Mouse (Mus musculus) kidney, embryonic 15.5 days (tissue): ENCODE measurements around the gene Fam161a. TPM values are rescaled to one million over a fixed set of nuclear protein-coding genes. Genes with fewer than 3 reads are reported as not detected.
"Not testable (repeated sequence)": the region's sequence is repeated elsewhere in the genome, so short reads cannot be mapped to it uniquely, and the experiment has no call there.

Experiments used
- ATAC-seq: fragments of 200-750 bp; cut with Nextera tagmentation; replicated peaks from 2 replicates; pipeline ENCODE4 v1.8.0; 2017; ENCODE audit warnings: moderate TSS enrichment; ENCODE audit not compliant: low FRiP score
- H3K27ac ChIP-seq: fragments of 300-500 bp; sonication (generic); 2 replicates; pipeline ENCODE4 v1.5.1; 2015; ENCODE audit warnings: mild to moderate bottlenecking, inconsistent platforms
- H3K27me3 ChIP-seq: fragments of 300-500 bp; sonication (generic); 2 replicates; pipeline ENCODE4 v1.6.1; 2015; ENCODE audit warnings: inconsistent platforms
- H3K36me3 ChIP-seq: fragments of 300-500 bp; sonication (generic); 2 replicates; pipeline ENCODE4 v1.6.1; 2015; ENCODE audit warnings: inconsistent platforms
- H3K4me1 ChIP-seq: fragments of 300-500 bp; sonication (generic); 2 replicates; pipeline ENCODE4 v1.6.1; 2015; ENCODE audit warnings: inconsistent platforms
- H3K4me2 ChIP-seq: fragments of 300-500 bp; sonication (generic); 2 replicates; pipeline ENCODE4 v1.6.1; 2015; ENCODE audit warnings: moderate library complexity, mild to moderate bottlenecking, inconsistent platforms
- H3K4me3 ChIP-seq: fragments of 300-500 bp; sonication (generic); replicated peaks from 2 replicates; pipeline ENCODE4 v1.5.1; 2015; ENCODE audit warnings: mild to moderate bottlenecking, inconsistent platforms
- H3K9ac ChIP-seq: fragments of 300-500 bp; sonication (generic); 2 replicates; pipeline ENCODE4 v1.6.1; 2015; ENCODE audit warnings: mild to moderate bottlenecking, inconsistent platforms
- H3K9me3 ChIP-seq: fragments of 300-500 bp; sonication (generic); replicated peaks from 2 replicates; pipeline ENCODE4 v1.6.1; 2016; ENCODE audit warnings: inconsistent platforms
- WGBS: fragments of 180-500 bp; shearing (Covaris S2); methylation state at CpG from one replicate; pipeline ENCODE4 v1.1.7; 2015; ENCODE audit warnings: mixed read lengths; 5-methylcytosine and 5-hydroxymethylcytosine counted together
- polyA plus RNA-seq: library from polyadenylated mRNA; unstranded; fragments of >200 nt; fragmentation: Nextera tagmentation; extraction: Ambion mirVana; gene quantifications from 2 replicates; pipeline ENCODE4 v1.2.1, GENCODE M21; 2015

Gene Fam161a
- polyA plus RNA-seq, 1 experiment from 2014 or later = 2.8 TPM

DNA sequence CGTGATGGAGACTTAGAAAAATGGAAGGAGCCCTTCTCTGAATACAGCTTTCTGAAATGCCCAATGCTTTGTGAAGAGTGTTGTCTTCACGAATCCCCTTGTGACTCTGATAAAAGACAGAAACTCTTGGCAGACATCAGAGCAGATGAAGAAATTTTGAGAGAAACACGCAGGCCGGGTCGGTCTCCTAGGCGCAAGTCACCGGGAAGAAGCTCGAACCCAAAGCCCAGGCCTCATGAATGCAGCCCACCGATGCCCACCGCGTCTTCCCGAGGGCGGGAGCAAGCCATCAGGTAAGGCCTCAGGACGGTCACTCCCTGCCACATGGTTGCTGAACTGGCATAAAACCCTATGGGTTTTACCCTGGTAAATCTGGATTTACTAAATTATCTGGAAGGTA, 13.5 kb downstream of the Fam161a start:
- H3K27me3 ChIP-seq = no peaks in the 10 kb centered on the region
- no peak overlapping the region for H3K27ac ChIP-seq
- H3K9ac ChIP-seq = no peak overlapping the region
- ATAC-seq = no peak
- H3K4me2 ChIP-seq = no peak overlapping the region
- no peaks in the 10 kb centered on the region for H3K36me3 ChIP-seq
- no peak overlapping the region for H3K4me3 ChIP-seq
- WGBS = 95% methylated on average over 14 of the region's 14 CpGs
- peaks cover 4% of the 10 kb centered on the region; the same call in 1 of the 2 replicates for H3K4me1 ChIP-seq
- no peaks in the 10 kb centered on the region for H3K9me3 ChIP-seq

DNA sequence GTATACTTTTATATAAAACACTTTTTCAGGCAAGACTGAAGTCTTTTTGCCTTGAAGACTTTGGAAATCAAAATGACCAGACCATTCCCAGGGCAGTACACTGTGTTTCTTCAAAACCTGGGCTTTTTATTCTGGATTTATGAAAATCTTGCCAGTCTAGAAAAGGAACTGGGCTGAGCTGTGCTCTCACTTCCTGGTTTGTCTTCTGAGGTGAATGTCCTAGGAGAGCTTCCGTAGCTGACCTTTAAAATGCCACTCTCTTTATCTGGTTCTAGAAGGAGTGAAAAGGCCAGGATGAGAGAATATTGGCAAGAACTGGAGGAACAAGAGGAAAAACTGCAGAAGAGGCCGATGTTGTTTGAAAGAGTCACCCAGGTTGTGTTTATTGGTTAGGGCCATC, 15.8 kb downstream of the Fam161a start:
- Histone ChIP-seq H3K36me3 (no peaks in the 10 kb centered on the region), H3K4me2 (no peak overlapping the region), H3K4me3 (no peak overlapping the region), H3K9me3 (no peaks in the 10 kb centered on the region), H3K27ac (no peak overlapping the region), H3K27me3 (no peaks in the 10 kb centered on the region), H3K9ac (no peak overlapping the region), H3K4me1 (peaks cover 4% of the 10 kb centered on the region; the same call in 1 of the 2 replicates)
- no peak for ATAC-seq
- 97% methylated on average over 2 of the region's 2 CpGs for WGBS

DNA sequence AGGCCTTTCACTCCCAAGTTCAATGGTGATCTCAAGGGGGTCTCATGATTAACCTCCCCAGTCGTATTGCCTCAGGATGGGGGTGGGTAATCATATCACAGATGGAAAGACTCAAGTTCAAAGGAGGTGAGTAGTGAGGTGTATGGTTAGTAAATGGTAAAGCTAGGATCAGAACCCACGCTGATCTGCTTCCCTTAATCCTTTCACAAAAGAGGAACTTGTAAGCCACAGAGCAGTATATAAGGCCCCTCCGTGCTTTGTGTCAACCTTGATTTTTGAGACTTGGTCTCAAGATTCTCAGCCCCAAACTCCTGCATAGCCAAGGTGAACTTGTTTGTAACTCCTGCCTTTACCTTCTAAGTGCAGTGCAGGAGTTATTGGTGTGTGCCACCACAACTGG, 16.8 kb downstream of the Fam161a start:
- Histone ChIP-seq H3K27me3 (no peaks in the 10 kb centered on the region), H3K9ac (no peak overlapping the region), H3K4me3 (no peak overlapping the region), H3K4me2 (no peak overlapping the region), H3K36me3 (no peaks in the 10 kb centered on the region), H3K4me1 (peaks cover 4% of the 10 kb centered on the region; the same call in 1 of the 2 replicates), H3K9me3 (no peaks in the 10 kb centered on the region), H3K27ac (no peak overlapping the region)
- ATAC-seq = no peak
- WGBS = 84% methylated on average over 3 of the region's 3 CpGs

DNA sequence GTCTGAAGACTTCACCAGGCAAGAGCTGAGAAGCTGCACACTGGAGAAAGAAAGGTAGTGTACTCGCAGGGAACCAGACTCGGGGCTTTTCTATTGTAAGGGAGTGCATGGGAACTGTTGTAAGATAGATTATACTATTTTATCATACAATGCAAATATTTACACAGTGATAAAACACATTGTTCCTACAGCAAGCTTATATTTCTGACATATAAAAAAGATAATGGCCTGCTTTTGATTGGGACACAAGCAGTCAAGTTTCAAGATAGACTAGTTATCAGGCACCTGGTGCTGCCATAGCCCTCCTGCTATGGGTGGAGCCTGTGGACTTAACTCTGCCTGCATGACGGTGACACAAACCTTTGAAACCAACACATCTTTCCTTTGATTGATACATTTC, 21.6 kb downstream of the Fam161a start:
- no peak overlapping the region for H3K4me2 ChIP-seq
- no peak overlapping the region for H3K4me3 ChIP-seq
- H3K9ac ChIP-seq = no peak overlapping the region
- no peak overlapping the region for H3K27ac ChIP-seq
- 79% methylated on average over 3 of the region's 3 CpGs for whole genome bisulfite sequencing
- H3K27me3 ChIP-seq = no peaks in the 10 kb centered on the region
- ATAC-seq = no peak
- H3K9me3 ChIP-seq = no peaks in the 10 kb centered on the region
- no peaks in the 10 kb centered on the region for H3K36me3 ChIP-seq
- H3K4me1 ChIP-seq = no peaks in the 10 kb centered on the region

DNA sequence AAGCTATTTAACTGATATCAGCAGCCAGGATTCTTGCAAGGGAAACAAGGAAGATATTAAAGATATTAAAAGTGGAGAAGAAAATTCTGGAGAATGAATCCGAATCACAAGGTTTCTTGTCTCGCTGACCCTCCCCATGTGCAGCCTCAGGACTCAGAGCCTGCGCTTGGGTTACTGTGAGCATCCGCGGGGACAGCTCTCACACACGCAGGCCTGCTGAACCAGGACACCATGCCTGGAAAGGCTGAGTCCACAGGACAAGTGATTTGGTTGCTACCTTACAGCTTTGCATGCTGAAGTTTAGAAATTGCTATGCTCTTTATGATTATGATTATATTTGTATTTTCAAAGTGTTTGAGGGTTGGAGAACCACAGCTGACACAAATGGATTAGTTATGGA, 22.1 kb downstream of the Fam161a start:
- Histone ChIP-seq H3K9me3 (no peaks in the 10 kb centered on the region), H3K36me3 (no peaks in the 10 kb centered on the region), H3K4me2 (no peak overlapping the region), H3K4me1 (no peaks in the 10 kb centered on the region), H3K9ac (no peak overlapping the region), H3K4me3 (no peak overlapping the region), H3K27ac (no peak overlapping the region), H3K27me3 (no peaks in the 10 kb centered on the region)
- ATAC-seq = no peak
- 79% methylated on average over 6 of the region's 6 CpGs for WGBS

DNA sequence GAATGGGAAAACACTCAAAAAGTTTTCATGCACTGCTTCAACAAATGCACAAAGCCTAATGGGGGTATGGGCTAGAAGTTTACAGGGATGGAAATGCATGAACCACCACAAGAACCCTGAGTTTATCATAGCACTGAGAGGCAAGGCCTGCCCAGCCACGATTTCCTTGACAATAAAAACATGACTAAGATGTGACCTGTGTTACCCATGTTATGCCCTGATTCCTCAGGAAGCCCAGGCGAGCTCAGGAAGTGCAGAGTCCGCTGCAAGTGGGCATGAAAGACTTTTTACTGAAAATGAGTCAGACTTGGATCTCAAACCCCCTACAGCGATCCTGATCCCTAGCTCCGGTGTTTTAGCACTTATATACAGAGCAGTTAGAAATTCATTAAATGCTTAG, 39.9 kb downstream of the Fam161a start:
- Histone ChIP-seq H3K4me1 (0 out of 2 replicates have a peak, but pooled peaks cover 5% of the 10 kb centered on the region), H3K27ac (no peak overlapping the region), H3K4me2 (no peak overlapping the region), H3K9ac (no peak overlapping the region), H3K4me3 (no peak overlapping the region), H3K27me3 (0 out of 2 replicates have a peak, but pooled peaks cover 6% of the 10 kb centered on the region), H3K36me3 (no peaks in the 10 kb centered on the region), H3K9me3 (no peaks in the 10 kb centered on the region)
- 36% methylated on average over 5 of the region's 5 CpGs for WGBS
- no peak for ATAC-seq

DNA sequence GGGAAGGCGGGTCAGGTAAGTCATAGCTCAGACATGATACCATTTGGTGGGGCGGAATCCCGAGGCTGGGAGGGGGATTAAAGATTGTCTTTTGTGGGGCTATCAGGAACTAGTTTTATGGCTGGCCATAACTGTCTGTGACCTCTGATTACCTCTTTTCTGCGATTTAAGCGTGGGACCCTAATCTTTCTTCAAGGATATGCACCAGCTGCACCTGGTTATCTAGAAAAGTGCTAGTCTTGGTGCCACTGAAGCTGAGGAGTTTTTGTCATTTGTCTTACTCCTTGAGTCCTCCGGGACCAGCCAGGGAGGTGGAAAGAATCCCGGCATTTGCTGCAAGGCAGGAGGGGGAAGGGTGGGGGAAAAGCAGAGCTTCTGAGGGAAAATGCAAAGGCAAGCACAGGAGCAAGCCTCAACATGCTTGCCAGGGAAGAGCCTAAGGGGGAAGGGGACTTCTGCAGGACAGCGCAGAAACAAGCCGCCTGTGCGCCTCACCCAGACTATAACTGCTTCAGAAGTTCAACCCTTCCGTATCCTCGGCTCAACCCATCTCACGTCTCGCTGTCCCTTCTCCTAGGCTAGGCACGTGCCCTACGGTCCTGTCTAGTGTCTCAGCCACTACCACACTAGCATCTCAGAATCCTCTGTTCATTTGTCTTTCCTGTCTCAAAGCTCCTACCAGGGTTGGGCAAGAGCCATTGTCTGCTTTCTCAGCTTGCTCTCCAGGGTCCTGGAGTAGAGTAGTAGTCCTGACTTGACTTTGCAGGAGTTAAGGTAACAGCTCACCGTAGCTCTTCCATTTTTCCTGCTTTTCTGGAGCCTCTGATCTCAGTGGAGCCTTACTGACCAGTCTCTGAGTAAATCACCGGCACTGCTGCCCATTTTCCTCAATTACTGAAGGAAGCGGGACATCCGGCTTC, 40.6 kb downstream of the Fam161a start:
- WGBS = 17% methylated on average over 20 of the region's 20 CpGs
- H3K4me3 ChIP-seq = peak overlapping the region; percentile 18; the same call in 1 of the 2 replicates
- H3K36me3 ChIP-seq = no peaks in the 10 kb centered on the region
- no peak overlapping the region for H3K27ac ChIP-seq
- peak overlapping the region; percentile 48 for H3K4me2 ChIP-seq
- no peaks in the 10 kb centered on the region for H3K9me3 ChIP-seq
- no peak overlapping the region for H3K9ac ChIP-seq
- no peak for ATAC-seq
- H3K4me1 ChIP-seq = 0 out of 2 replicates have a peak, but pooled peaks cover 5% of the 10 kb centered on the region
- H3K27me3 ChIP-seq = 0 out of 2 replicates have a peak, but pooled peaks cover 6% of the 10 kb centered on the region

DNA sequence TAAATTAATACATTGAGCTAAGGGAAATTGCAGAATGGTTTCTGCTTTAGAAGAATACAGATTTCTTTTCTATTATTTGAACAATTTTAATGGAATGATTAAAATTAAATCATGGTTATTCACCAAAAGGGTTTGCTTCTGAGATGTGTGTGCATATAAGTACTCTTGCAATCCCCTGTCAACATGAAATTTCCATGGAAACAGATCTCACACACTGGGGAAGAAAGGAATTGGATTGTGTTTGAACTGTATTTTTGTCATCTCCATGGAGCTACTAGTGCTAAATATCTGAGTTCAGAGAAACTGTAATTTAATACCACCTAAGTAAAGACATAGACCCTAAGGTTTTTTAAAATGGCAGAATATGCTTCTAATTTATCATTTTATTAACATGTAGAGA, 42.3 kb downstream of the Fam161a start:
- H3K27ac ChIP-seq = no peak overlapping the region
- no peaks in the 10 kb centered on the region for H3K36me3 ChIP-seq
- no peak for ATAC-seq
- 0 out of 2 replicates have a peak, but pooled peaks cover 6% of the 10 kb centered on the region for H3K27me3 ChIP-seq
- H3K9me3 ChIP-seq = no peaks in the 10 kb centered on the region
- no peak overlapping the region for H3K4me3 ChIP-seq
- H3K4me2 ChIP-seq = no peak overlapping the region
- H3K9ac ChIP-seq = no peak overlapping the region
- H3K4me1 ChIP-seq = 0 out of 2 replicates have a peak, but pooled peaks cover 5% of the 10 kb centered on the region

DNA sequence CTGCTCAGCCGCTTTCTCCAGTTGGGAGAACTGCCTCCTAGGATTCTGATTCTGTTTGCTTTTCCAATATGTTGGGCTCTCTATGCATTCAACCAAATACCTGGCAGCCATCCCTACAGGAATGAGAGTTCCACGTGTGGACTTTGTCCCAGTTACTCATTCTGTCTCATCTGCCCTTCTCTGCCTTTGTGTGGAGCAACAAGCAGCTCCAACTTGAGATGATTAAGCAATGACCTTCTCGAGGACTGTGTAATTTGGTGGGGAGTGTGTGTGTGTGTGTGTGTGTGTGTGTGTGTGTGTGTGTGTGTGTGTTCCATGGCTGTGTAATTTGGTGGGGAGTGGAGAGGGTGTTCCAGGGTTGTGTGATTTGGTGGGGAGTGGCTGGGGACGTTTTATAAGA, 45.0 kb downstream of the Fam161a start:
- Histone ChIP-seq H3K9me3 (no peaks in the 10 kb centered on the region), H3K9ac (no peak overlapping the region), H3K36me3 (no peaks in the 10 kb centered on the region), H3K27ac (no peak overlapping the region), H3K4me3 (no peak overlapping the region), H3K4me1 (0 out of 2 replicates have a peak, but pooled peaks cover 5% of the 10 kb centered on the region), H3K4me2 (no peak overlapping the region), H3K27me3 (0 out of 2 replicates have a peak, but pooled peaks cover 6% of the 10 kb centered on the region)
- ATAC-seq = no peak
- 68% methylated on average over 4 of the region's 4 CpGs for WGBS

DNA sequence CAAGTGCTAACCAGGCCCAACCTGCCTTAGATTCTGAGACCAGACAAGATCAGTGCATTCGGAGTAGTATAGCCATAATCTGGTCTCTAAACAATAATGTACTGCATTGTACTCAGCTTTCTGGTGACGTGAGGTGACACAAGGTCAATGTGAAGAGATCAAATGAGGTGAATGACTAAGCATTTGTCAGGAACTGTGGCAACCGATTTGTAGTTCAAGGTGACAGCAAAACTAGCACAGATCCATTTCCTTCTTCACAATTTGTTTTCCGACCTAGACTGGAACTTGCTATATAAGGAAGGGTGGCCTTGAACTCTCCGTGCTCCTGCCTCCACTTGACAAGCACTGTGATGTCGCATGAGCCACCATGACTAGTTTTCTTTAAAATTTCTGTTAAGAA, 55.8 kb downstream of the Fam161a start:
- H3K4me2 ChIP-seq = no peak overlapping the region
- no peak overlapping the region for H3K27ac ChIP-seq
- no peak overlapping the region for H3K4me3 ChIP-seq
- H3K9me3 ChIP-seq = no peaks in the 10 kb centered on the region
- 76% methylated on average over 6 of the region's 6 CpGs for WGBS
- no peaks in the 10 kb centered on the region for H3K36me3 ChIP-seq
- H3K27me3 ChIP-seq = no peaks in the 10 kb centered on the region
- peaks cover 7% of the 10 kb centered on the region; the same call in 1 of the 2 replicates for H3K4me1 ChIP-seq
- no peak for ATAC-seq
- H3K9ac ChIP-seq = no peak overlapping the region

DNA sequence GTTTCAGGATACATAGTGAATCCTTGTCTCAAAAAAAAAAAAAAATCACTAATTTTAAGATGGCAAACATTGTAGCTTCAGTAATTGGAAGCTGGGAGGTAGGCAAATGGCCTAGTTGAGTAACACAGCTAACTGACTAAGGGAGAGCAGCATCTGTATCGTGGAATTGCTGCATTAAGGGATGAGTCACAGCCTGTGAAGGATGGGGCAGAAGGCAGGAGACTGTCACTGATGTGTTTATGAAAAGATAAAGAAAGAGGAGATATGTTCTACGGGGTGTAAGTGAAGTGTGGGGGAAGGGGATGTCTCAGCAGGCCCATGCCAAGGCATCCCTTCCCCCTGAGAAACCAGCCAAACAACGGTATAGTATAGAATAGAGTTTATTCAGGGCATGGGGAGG, 56.5 kb downstream of the Fam161a start:
- H3K27ac ChIP-seq = no peak overlapping the region
- ATAC-seq = no peak
- H3K27me3 ChIP-seq = no peaks in the 10 kb centered on the region
- no peaks in the 10 kb centered on the region for H3K36me3 ChIP-seq
- peaks cover 10% of the 10 kb centered on the region; the same call in 1 of the 2 replicates for H3K4me1 ChIP-seq
- H3K9ac ChIP-seq = no peak overlapping the region
- no peaks in the 10 kb centered on the region for H3K9me3 ChIP-seq
- H3K4me3 ChIP-seq = no peak overlapping the region
- H3K4me2 ChIP-seq = no peak overlapping the region
- WGBS = 60% methylated on average over 3 of the region's 3 CpGs

DNA sequence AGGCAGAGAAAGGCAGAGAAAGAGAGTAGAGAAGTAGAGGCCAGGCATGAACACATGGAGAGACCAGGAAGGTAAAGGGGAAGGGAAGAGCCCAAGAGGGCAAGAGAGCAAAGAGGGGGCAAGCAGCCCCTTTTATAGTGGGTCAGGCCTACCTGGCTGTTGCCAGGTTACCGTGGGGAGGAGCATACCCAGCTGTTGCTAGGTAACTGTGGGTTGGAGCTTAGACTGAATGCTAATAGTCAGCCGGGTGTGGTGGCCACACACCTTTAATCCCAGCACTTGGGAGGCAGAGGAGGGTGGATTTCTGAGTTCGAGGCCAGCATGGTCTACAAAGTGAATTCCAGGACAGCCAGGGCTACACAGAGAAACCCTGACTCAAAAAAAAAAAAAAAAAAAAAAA, 56.9 kb downstream of the Fam161a start:
- H3K27ac ChIP-seq, H3K36me3 ChIP-seq, ATAC-seq, H3K9me3 ChIP-seq, H3K4me2 ChIP-seq, H3K4me1 ChIP-seq, H3K27me3 ChIP-seq, H3K4me3 ChIP-seq, H3K9ac ChIP-seq: not testable (repeated sequence)
- 44% methylated on average over 3 of the region's 3 CpGs for WGBS
